Mouse (Mus musculus): ENCODE results near the gene Slc39a8.

The Slc39a8 gene

GRCm38 (mm10) chr3:135904881-135905280 lies 79.8 kb downstream of the Slc39a8 start:
- in situ Hi-C loops (cut with MboI; ENCODE audit: unreplicated experiment in 2 of 2), result loop anchor here (5.0 to 10.0 kb wide), 3 partner anchors 420 to 760 kb away; partner anchors contain the start of gene Bank1 (in 2 of the 2)

GRCm38 (mm10) chr3:135905729-135906128 lies 80.7 kb downstream of the Slc39a8 start:
- in situ Hi-C loops (cut with MboI; ENCODE audit: unreplicated experiment in 2 of 2), result loop anchor here (10.0 kb wide), 2 partner anchors 419 to 759 kb away; partner anchors contain the start of gene Bank1 (in 1 of the 2)

- in situ Hi-C loops (cut with MboI; ENCODE audit: unreplicated experiment in 2 of 2), result loop anchor here (10.0 kb wide), 2 partner anchors 418 to 758 kb away; partner anchors contain the start of gene Bank1 (in 1 of the 2)
Measured at GRCm38 (mm10) chr3:135907028-135907427, 81.9 kb downstream of the Slc39a8 start.

GRCm38 (mm10) chr3:135915941-135916340 lies 90.9 kb downstream of the Slc39a8 start:
- in situ Hi-C loops (cut with MboI; ENCODE audit: unreplicated experiment in 2 of 2), result no loop called here

- in situ Hi-C loops (cut with MboI; ENCODE audit: unreplicated experiment in 2 of 2), result no loop called here
Measured at GRCm38 (mm10) chr3:135918566-135919180, 93.6 kb downstream of the Slc39a8 start.

GRCm38 (mm10) chr3:135919305-135919704 lies 94.2 kb downstream of the Slc39a8 start:
- in situ Hi-C loops (cut with MboI; ENCODE audit: unreplicated experiment in 2 of 2), result no loop called here

- in situ Hi-C loops (cut with MboI; ENCODE audit: unreplicated experiment in 2 of 2), result no loop called here
Measured at GRCm38 (mm10) chr3:135926729-135927128, 101.7 kb downstream of the Slc39a8 start.

- in situ Hi-C loops (cut with MboI; ENCODE audit: unreplicated experiment in 2 of 2), result no loop called here
Measured at GRCm38 (mm10) chr3:135928184-135928583, 103.1 kb downstream of the Slc39a8 start.

- in situ Hi-C loops (cut with MboI; ENCODE audit: unreplicated experiment in 2 of 2), result no loop called here
Measured at GRCm38 (mm10) chr3:135937455-135937854, 112.4 kb downstream of the Slc39a8 start.

Measured in v-Abl transformed pro-B cells (cell line).